Mouse (Mus musculus) layer of hippocampus, postnatal 14 days (tissue): ENCODE results near the gene Tnc. TPM values are rescaled to one million over a fixed set of nuclear protein-coding genes. Genes with fewer than 3 reads are reported as not detected.

ENCODE experiments used
- DNase-seq, 2 experiments: peaks; one replicate each; pipeline ENCODE4 v3.0.0; 2021 to 2022; ENCODE audit warnings: low spot score in 2 of 2, mixed read lengths in 1 of 2
- long read RNA-seq, 2 experiments: library from polyadenylated mRNA; stranded (forward); transcript quantifications; one replicate each; pipeline ENCODE4 v2.0.0; 2021
- total RNA-seq, 2 experiments: library from RNA; stranded (reverse); gene quantifications; 2 replicates each; pipeline ENCODE4 v1.2.3; 2021

The Tnc gene
- 10 to 100 TPM; 15.9 to 18.7 TPM for total RNA-seq
- long read RNA-seq, experiment 1, full-length matches to known transcripts, result 1 of 16 reads
- long read RNA-seq, experiment 1, partial matches to known transcripts, result 4 of 16 reads
- long read RNA-seq, experiment 1, other reads (novel, unspliced or antisense), result 11 of 16 reads
- long read RNA-seq, experiment 2, full-length matches to known transcripts, result 1 of 20 reads
- long read RNA-seq, experiment 2, partial matches to known transcripts, result 2 of 20 reads
- long read RNA-seq, experiment 2, other reads (novel, unspliced or antisense), result 17 of 20 reads

- DNase-seq, result peak; percentile 31 to 59
Observed at GRCm38 (mm10) chr4:64046831-64047493, at the start of gene Tnc. TSS of gene Tnc (minus strand) at chr4:64047015.

GRCm38 (mm10) chr4:64094221-64094620 lies 47.4 kb upstream of the Tnc start:
- DNase-seq, result peak; percentile 19 to 45

- no peak for DNase-seq
Observed at GRCm38 (mm10) chr4:64092857-64093256, 46.0 kb upstream of the Tnc start.

- no peak for DNase-seq
Observed at GRCm38 (mm10) chr4:64089378-64089777, 42.6 kb upstream of the Tnc start.

- DNase-seq, result no peak
Observed at GRCm38 (mm10) chr4:64087675-64088074, 40.9 kb upstream of the Tnc start.

GRCm38 (mm10) chr4:64085993-64086567 lies 39.3 kb upstream of the Tnc start:
- no peak for DNase-seq

GRCm38 (mm10) chr4:64083858-64084257 lies 37.0 kb upstream of the Tnc start:
- no peak for DNase-seq

- no peak for DNase-seq
Observed at GRCm38 (mm10) chr4:64078029-64078619, 31.3 kb upstream of the Tnc start.

- DNase-seq, result peak in 1 of 2 experiments; percentile 55
Observed at GRCm38 (mm10) chr4:64076349-64077025, 29.7 kb upstream of the Tnc start.

GRCm38 (mm10) chr4:64074725-64075124 lies 27.9 kb upstream of the Tnc start:
- peak in 1 of 2 experiments; percentile 10 for DNase-seq

GRCm38 (mm10) chr4:64067394-64067793 lies 20.6 kb upstream of the Tnc start:
- DNase-seq, result no peak

GRCm38 (mm10) chr4:64065266-64065665 lies 18.5 kb upstream of the Tnc start:
- DNase-seq, result no peak

- no peak for DNase-seq
Observed at GRCm38 (mm10) chr4:64058856-64059231, 12.0 kb upstream of the Tnc start.

- no peak for DNase-seq
Observed at GRCm38 (mm10) chr4:64058048-64058855, 11.4 kb upstream of the Tnc start.

- no peak for DNase-seq
Observed at GRCm38 (mm10) chr4:64048177-64048576, 1.4 kb upstream of the Tnc start.

GRCm38 (mm10) chr4:64043893-64044292 lies 2.9 kb downstream of the Tnc start:
- DNase-seq, result no peak

- peak in 1 of 2 experiments; percentile 45 for DNase-seq
Observed at GRCm38 (mm10) chr4:64043371-64043770, 3.4 kb downstream of the Tnc start.

- DNase-seq, result no peak
Observed at GRCm38 (mm10) chr4:64039091-64039490, 7.7 kb downstream of the Tnc start.

- DNase-seq, result no peak
Observed at GRCm38 (mm10) chr4:64037513-64037912, 9.3 kb downstream of the Tnc start.

GRCm38 (mm10) chr4:64034724-64035123 lies 12.1 kb downstream of the Tnc start:
- no peak for DNase-seq

- DNase-seq, result peak in 1 of 2 experiments; percentile 55
Observed at GRCm38 (mm10) chr4:64033191-64033590, 13.6 kb downstream of the Tnc start.
